Mouse (Mus musculus) cortical plate, adult 2 months (tissue): ENCODE results near the gene Psma5. TPM values are rescaled to one million over a fixed set of nuclear protein-coding genes. Genes with fewer than 3 reads are reported as not detected.

Experiments used
- H3K27ac ChIP-seq: fragments of 200-500 bp; 2 replicates; pipeline ENCODE4 v1.5.1; 2012; ENCODE audit warnings: low read length, control low read depth, inconsistent platforms; ENCODE audit not compliant: insufficient read depth
- H3K4me1 ChIP-seq: fragments of 200-500 bp; 2 replicates; pipeline ENCODE4 v1.6.1; 2011; ENCODE audit warnings: low read length; ENCODE audit not compliant: control insufficient read depth, insufficient read depth
- H3K4me3 ChIP-seq: fragments of 200-500 bp; 2 replicates; pipeline ENCODE4 v1.5.1; 2011; ENCODE audit warnings: mild to moderate bottlenecking, low read length, control low read depth; ENCODE audit not compliant: insufficient read depth
- CTCF ChIP-seq: fragments of 200-500 bp; IDR thresholded peaks from 2 replicates; pipeline ENCODE4 v1.5.1; 2011; ENCODE audit warnings: mild to moderate bottlenecking, control low read depth, low read length; ENCODE audit not compliant: insufficient read depth; ENCODE audit errors: extremely low read depth
- POLR2A ChIP-seq: fragments of 200-500 bp; IDR thresholded peaks from 2 replicates; pipeline ENCODE4 v1.6.1; 2011; ENCODE audit warnings: mild to moderate bottlenecking, low read length, control low read depth; ENCODE audit not compliant: insufficient read depth; ENCODE audit errors: extremely low read depth
- polyA plus RNA-seq: library from polyadenylated mRNA; depleted of rRNA; stranded (reverse); fragments of >200 nt; gene quantifications from 2 replicates; pipeline ENCODE4 v1.2.3, GENCODE M21; 2012

Psma5 gene
- polyA plus RNA-seq, 1 experiment: 121 TPM

GRCm38 (mm10) chr3:108291036-108291799 lies 34.5 kb downstream of the Psma5 start:
- H3K27ac ChIP-seq: no peak overlapping the region
- H3K4me1 ChIP-seq: peaks cover 32% of the 10 kb centered on the region
- no peak overlapping the region for H3K4me3 ChIP-seq
- TF ChIP-seq CTCF: no peak
- TF ChIP-seq POLR2A: no peak

DNA sequence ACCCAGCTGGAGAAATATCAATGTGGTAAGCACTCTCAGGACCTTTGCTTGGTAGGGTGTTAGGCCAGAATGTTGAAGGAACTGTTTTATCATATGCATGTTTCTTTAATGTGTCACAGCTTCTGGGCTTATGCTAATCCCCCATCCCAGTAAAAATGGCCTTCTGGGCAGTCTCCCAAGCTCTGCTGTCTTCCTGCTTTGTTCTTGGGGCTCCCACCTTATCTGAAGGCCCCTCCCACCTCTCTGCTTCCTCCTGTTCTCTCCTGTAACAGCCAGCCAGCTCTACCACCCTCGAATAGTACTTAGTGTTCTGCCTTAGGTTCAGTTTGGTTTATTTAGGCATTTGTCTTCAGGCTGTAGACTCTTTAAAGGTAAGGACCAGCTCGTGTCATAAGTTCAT lies 37.7 kb downstream of the Psma5 start:
- Histone ChIP-seq H3K4me1 (peaks cover 32% of the 10 kb centered on the region), H3K27ac (peak overlapping the region; percentile 96), H3K4me3 (no peak overlapping the region)
- TF ChIP-seq POLR2A: no peak
- TF ChIP-seq CTCF: no peak

DNA sequence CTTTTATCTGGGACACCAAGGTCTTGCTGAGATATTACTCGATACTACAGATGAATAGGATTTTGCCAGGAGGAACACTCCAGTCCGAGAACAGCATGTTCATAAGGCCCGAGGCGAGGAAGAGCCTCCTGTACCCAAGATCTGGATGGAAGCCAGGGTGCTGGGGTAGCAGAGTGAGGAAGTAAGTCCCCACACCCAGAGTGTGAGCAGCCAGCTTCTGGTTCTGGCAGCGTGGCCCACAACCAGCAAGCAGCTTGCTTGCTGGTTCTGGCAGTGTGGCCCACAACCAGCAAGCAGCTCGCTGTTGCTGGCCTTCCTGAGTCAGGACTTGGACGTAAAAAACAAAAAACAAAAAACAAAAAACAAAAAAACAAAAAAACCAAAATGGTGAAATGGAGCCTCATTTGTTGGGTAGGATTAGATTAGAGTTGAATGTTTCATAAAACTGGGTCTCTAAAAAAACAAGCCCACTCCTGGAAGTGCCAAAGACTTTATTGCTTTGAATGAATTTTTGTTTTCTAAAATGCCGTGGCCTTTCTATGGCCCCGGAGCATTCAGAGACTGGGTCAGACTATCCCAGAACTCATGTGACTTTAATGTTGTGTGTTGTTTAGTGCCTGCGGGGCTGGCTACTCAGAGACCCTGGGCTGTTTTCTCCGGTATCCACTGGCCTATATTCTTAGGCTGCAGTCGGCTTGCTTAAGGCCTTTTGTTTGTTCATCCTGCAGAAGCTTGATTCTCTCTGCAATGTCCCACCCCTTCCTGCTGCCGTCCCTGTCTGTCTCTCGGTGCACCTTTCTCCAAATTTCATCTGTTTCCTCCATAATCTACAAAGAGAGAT lies 38.9 kb downstream of the Psma5 start:
- Histone ChIP-seq H3K4me3 (no peak overlapping the region), H3K4me1 (peaks cover 35% of the 10 kb centered on the region), H3K27ac (peak overlapping the region; percentile 96)
- no peak for TF ChIP-seq POLR2A
- TF ChIP-seq CTCF: no peak

DNA sequence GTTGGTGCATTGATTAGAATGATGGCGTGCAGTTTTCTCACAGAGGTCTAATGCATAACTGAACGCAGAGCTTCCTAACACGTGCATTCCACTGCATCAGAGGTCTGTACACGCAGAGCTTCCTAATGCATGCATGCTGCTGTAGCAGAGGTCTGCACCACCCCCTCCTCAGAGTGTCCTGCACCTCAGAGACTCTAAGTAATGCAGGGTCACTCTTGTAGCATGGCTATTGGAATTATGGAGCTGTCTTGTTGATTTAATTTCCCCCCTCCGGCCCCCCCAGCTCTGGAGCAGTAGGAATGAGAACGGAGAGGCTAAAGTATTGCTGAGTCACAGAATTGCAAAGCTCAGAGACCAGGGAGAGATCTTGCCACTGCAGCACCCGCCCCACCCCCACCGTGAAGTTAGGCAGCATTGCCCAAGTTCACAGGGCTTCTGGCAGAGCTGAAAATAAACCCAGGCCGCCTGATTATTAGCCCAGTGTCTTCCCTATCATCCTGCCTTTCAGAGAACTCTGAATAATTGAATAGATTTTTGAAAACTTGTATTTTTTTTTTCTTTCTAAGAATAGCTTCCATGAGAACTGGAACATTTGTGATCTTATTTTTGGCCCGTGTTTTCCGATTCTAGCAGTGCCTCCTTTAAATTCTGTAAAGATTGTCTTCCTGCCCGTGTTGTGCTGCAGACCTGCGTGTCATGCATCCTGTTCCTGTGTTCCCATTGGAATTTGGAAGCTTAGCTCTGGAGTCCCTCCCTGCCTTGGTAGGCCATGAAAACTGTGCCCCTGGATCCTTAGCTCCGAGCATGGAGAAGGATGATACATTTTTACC lies 39.7 kb downstream of the Psma5 start:
- H3K27ac ChIP-seq: peak overlapping the region; percentile 96
- peaks cover 30% of the 10 kb centered on the region for H3K4me1 ChIP-seq
- TF ChIP-seq POLR2A (no peak), CTCF (no peak)
- no peak overlapping the region for H3K4me3 ChIP-seq

GRCm38 (mm10) chr3:108297050-108297419 lies 40.3 kb downstream of the Psma5 start:
- peaks cover 29% of the 10 kb centered on the region for H3K4me1 ChIP-seq

GRCm38 (mm10) chr3:108297603-108298553 lies 41.2 kb downstream of the Psma5 start:
- H3K4me1 ChIP-seq: peaks cover 29% of the 10 kb centered on the region
- TF ChIP-seq CTCF (no peak), POLR2A (no peak)
- H3K27ac ChIP-seq: 0 out of 2 replicates have a peak overlapping the region, but pooled peaks have one; percentile 5
- H3K4me3 ChIP-seq: no peak overlapping the region

More at GRCm38 (mm10) chr3:108297050-108297419, 40.3 kb downstream of the Psma5 start:
- Histone ChIP-seq H3K4me3 (no peak overlapping the region), H3K27ac (peak overlapping the region; percentile 96)
- no peak for TF ChIP-seq POLR2A
- no peak for TF ChIP-seq CTCF

- H3K27ac ChIP-seq: no peak overlapping the region
- no peak overlapping the region for H3K4me3 ChIP-seq
- TF ChIP-seq POLR2A (peak; percentile 20; the same call in 1 of the 2 replicates), CTCF (no peak)
- peaks cover 28% of the 10 kb centered on the region for H3K4me1 ChIP-seq
These were observed 43.8 kb downstream of the Psma5 start for GRCm38 (mm10) chr3:108300455-108301030.

DNA sequence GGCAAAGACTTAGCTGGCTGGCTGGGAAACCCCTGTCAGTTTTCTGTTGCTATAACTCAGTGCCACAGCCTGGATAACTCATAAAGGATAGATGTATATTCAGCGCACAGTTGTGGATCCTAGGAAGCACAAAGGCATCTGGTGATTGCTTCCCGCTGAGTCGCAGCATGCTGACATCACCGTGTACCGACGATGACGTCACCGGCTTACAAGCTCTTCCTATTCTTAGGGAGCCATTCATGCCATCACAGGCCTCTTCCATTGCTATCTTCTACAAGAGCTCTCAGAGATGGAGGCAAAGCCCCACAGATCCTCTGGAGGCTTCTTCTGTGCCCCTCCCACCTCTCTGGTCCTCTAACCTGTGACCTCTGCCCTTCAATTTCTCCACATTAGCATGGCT lies 47.0 kb downstream of the Psma5 start:
- Histone ChIP-seq H3K4me3 (no peak overlapping the region), H3K4me1 (peaks cover 29% of the 10 kb centered on the region), H3K27ac (no peak overlapping the region)
- TF ChIP-seq POLR2A (no peak), CTCF (no peak)
